Mouse (Mus musculus): ENCODE measurements at regions not wholly inside any gene's neighbourhood (a gene's known extent, or its start where the extent isn't known, plus 50 kb on each side); places are given as distances from the start of the nearest gene placed in this dataset.

DNA sequence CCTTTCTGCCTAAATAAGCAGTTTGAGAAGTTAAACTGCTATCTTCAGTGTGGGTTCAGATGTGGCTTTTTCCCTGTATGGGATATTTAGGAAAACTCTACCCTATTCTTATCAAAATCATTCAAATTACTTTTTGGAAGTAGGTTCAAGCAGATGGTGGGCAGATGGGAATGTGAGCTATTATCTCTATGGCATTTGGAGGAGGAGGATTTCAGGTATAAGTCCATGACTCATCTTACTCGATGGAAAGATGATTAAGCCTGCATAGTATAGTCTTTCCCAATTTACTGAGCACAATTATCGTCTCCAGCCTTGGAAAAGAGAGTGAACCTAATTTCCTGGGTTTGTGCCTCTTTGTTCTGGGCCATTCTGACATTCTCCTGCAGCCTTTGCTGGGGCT lies 1413.2 kb downstream of the D3Ertd751e start:
- DNase-seq (ENCODE audit: extremely low spot score in 1 of 2, low spot score in 1 of 2), result peak in 1 of 2 experiments; percentile 41

DNA sequence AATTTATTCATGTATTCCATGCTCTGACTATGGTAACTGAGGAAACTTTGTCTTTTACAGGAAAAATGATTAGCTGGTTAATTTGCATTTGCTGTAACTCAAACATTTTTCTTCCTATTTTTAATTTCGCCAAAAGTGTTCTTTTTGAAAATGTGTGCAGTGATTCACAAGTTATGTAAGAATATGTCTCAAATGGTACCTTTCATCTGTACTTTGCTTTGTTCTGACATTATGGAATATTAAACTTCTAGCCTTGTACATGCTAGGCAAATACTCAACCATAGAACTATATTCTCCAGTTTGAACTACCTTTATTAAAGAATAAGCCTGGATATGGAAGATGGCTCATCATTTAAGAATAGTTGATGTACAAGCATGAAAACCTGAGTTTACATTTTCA lies 1418.1 kb downstream of the D3Ertd751e start:
- DNase-seq (ENCODE audit: extremely low spot score in 1 of 2, low spot score in 1 of 2), result peak in 1 of 2 experiments; percentile 27

DNA sequence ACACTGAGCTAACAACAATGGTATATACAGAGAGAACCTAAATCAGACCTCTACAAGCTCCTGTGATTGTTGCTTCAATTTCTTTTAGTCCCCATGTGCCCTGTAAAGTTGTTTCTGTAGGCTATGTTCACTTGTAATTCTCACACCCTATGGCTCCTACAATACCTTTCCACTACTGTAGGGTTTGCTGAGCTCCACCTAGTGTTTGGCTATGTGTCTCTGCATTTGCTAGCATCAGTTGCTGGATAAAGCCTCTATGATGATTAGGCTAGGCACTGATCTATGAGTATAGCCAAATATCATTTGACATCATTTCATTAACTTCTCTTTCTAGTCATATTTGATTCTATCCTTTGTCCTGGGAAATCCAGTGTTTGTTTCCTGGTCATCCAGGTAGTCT lies 1440.4 kb downstream of the D3Ertd751e start:
- no peak for DNase-seq (ENCODE audit: extremely low spot score in 1 of 2, low spot score in 1 of 2)

DNA sequence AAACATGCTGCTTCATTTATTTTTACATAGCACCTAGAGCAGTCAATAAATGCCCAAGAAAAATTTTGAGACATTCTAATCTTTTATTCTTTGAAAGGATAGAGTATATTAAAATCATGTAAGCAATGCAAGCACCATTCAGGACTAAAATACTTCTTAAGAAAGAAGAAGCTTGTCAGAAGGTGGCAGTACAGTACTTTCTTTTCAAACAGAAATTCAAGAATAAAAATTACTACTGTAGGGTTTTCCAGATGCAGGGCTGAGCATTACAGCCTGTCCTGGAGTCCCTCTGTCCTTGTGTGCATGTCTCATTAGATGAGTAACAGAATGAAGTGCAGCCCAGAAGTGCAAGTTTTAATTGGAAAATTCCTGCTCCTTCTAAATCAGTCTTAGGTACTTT lies 1457.5 kb downstream of the D3Ertd751e start:
- peak in 1 of 2 experiments; percentile 56 for DNase-seq (ENCODE audit: extremely low spot score in 1 of 2, low spot score in 1 of 2)

DNA sequence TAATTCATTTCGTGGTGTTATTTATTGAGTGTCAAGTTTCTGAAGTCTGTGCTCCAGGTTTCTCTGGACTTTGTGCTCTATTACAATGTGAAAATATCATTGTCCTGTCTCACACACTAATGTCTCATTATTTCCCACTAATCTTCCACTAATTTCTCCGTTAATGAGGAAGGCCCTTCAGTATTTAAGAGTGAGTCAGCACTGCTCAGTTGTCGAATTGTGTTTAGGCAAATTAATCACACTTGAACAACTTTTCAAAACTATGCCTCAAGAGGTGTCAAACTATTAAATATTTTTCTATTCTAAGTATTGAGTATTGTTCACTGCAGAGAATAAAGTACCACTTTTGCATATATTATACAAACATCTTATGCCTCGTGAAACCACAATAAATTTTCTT lies 1467.2 kb downstream of the D3Ertd751e start:
- no peak for DNase-seq (ENCODE audit: extremely low spot score in 1 of 2, low spot score in 1 of 2)

DNA sequence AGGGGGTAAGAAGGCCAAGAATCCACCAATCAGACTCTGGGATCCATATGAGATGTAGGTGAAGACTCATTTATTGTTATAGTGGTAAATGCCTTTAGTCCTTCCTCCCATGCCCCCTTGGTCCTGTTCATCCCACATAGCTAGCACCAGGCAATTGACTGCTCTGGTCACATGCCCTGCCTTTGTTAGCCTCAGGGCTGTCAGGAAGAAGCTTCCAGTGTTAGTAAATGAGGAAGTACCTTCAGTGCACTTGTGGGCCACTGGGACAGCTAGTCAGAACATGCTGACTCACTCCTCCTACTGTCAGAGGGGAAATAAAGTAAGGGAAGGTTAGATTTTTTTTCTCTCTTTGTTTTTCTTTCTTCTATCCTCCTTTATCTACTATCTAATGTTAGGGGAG lies 1476.3 kb downstream of the D3Ertd751e start:
- DNase-seq (ENCODE audit: extremely low spot score in 1 of 2, low spot score in 1 of 2), result no peak

DNA sequence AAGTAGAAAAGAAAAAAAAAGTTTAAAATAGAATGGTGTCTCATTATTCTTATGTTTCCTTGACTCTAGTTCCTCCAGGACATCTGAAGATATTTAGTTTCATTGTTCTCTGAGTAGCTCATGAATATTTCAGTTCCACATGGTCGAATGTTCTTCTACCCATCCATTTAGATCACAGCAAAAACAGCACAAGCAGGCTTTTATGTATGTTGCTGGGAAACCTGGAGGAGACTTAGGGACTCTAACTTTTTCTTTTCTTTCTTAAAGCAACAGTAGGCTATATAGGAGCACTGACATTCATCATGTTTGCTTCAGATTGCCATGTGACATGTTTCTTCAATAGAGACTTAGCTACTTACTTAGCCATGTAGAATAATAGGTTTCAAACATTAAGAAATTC lies 1504.2 kb downstream of the D3Ertd751e start:
- DNase-seq (ENCODE audit: extremely low spot score in 1 of 2, low spot score in 1 of 2), result no peak

Data from frontal cortex, adult 2 months (tissue).